Mouse (Mus musculus): Measurements from ENCODE around the gene Nupr1. TPM values are rescaled to one million over a fixed set of nuclear protein-coding genes. Genes with fewer than 3 reads are reported as not detected.

Gene Nupr1
- polyA plus RNA-seq (2017; shearing (Covaris generic)): under 1 TPM in 1 of 2 experiments, not detected in 1; 0.54 TPM

- ATAC-seq: no peak
Observed at GRCm38 (mm10) chr7:126630824-126631518, at the start of gene Nupr1. Gene Nupr1 (minus strand): TSS chr7:126630861.

GRCm38 (mm10) chr7:126679683-126680082 is 49.0 kb upstream of the Nupr1 start:
- ATAC-seq: no peak

GRCm38 (mm10) chr7:126678545-126679341 is 48.1 kb upstream of the Nupr1 start:
- ATAC-seq: no peak

DNA sequence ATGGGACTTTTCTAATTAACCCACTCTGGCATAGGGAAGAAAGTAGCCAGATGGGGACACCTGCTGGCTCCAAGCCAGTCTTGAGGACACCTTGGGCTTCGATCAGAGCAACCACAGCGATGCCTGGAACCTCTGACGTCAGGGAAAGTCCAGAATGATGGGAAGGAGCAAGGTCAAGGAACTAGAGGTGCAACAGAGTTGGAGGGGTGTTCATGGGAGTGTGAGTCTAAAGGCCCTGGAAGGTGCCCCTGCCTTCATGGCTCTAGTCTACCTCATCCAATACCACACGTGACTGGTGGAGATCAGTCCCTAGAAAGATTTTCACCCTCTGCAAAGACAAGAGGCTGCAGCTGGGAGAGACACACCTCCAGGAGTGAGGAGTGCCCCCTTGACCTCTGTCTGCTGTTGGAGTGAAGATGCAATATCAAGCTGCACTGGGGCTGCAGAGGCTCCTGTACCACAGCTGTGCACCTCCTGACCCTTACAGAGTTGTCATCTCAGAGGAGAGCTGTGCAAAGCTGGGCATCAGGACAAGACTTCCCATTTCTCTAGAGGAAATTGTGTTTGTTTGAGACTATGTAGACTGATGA is 46.1 kb upstream of the Nupr1 start:
- no peak for ATAC-seq

GRCm38 (mm10) chr7:126676207-126676606 is 45.5 kb upstream of the Nupr1 start, which contains the start of gene Sult1a1:
Gene Sult1a1 (minus strand): TSS chr7:126676432.
- ATAC-seq: no peak

GRCm38 (mm10) chr7:126675104-126675503 is 44.4 kb upstream of the Nupr1 start:
- ATAC-seq: no peak

DNA sequence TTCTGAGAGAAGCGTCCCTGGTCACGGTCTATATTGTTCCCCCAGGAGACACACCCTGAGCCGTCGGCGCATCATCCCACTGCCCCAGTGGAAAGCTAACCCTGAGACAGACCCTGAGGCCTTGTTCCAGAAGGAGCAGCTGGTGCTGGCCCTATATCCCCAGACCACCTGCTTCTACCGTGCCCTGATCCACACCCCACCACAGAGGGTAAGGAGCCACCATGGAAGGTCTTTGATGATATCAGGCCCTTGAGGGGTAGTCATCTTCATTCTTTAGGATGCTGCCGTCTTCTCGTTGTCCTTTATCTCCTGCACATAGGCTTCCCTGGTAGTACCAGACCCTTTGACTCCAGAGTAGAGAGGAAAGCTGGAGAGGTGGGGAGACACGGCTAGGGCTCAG is 41.5 kb upstream of the Nupr1 start:
- no peak for ATAC-seq

GRCm38 (mm10) chr7:126670152-126670551 is 39.5 kb upstream of the Nupr1 start:
- ATAC-seq: no peak

- no peak for ATAC-seq
Observed at GRCm38 (mm10) chr7:126668452-126668851, 37.8 kb upstream of the Nupr1 start.

DNA sequence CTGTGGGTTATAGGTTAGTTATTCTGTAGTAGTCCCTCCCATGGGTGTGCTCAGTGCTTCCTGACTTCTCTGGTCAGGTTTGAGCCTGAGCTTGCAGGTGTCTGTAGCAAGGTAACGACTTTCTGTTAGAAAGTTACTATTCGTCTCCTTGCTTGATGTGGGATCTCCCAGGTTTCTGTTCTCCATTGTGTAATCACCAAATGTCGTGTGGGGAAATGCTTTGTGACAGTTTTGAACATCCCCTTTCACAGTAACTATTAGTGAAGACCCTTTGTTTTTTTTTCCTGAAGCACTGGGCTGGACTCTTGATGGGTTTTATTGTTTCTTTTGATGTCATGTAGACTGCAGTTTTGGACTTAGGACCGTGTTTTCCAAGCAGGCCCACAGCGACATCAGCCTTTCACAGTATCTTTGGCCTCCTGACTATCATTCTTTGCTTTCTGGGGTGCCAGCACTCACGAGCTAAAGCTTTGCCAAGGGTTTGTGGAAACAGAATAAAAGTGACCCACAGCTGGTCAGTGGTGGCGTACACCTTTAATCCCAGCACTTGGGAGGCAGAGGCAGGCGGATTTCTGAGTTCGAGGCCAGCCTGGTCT is 36.9 kb upstream of the Nupr1 start:
- ATAC-seq: no peak

DNA sequence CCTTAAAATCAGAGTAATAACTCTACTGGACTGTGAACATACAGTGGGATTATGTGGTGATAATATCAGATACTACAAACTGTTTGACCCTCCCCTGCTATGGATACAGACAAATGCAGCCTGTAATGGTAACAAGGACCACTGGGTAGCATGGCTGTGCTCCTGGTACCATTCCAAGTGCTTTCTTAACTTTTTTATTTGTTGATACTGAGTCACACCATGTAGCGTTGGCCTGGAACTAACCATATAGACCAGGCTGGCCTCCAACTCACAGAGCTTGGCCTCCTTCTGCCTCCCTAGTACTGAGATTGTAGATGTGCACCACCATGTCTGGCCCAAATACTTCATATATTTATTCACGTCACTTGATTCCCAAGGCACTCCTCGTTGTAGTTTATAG is 34.6 kb upstream of the Nupr1 start:
- ATAC-seq: no peak

GRCm38 (mm10) chr7:126663646-126664045 is 33.0 kb upstream of the Nupr1 start:
- ATAC-seq: no peak

- ATAC-seq: no peak
Observed at GRCm38 (mm10) chr7:126659771-126660170, 29.1 kb upstream of the Nupr1 start.

GRCm38 (mm10) chr7:126657522-126657921 is 26.9 kb upstream of the Nupr1 start:
- no peak for ATAC-seq

- ATAC-seq: peak; percentile 91
Observed at GRCm38 (mm10) chr7:126655695-126656094, 25.0 kb upstream of the Nupr1 start.

GRCm38 (mm10) chr7:126653991-126654390 is 23.3 kb upstream of the Nupr1 start:
- ATAC-seq: no peak

GRCm38 (mm10) chr7:126650852-126651251 is 20.2 kb upstream of the Nupr1 start:
- no peak for ATAC-seq

DNA sequence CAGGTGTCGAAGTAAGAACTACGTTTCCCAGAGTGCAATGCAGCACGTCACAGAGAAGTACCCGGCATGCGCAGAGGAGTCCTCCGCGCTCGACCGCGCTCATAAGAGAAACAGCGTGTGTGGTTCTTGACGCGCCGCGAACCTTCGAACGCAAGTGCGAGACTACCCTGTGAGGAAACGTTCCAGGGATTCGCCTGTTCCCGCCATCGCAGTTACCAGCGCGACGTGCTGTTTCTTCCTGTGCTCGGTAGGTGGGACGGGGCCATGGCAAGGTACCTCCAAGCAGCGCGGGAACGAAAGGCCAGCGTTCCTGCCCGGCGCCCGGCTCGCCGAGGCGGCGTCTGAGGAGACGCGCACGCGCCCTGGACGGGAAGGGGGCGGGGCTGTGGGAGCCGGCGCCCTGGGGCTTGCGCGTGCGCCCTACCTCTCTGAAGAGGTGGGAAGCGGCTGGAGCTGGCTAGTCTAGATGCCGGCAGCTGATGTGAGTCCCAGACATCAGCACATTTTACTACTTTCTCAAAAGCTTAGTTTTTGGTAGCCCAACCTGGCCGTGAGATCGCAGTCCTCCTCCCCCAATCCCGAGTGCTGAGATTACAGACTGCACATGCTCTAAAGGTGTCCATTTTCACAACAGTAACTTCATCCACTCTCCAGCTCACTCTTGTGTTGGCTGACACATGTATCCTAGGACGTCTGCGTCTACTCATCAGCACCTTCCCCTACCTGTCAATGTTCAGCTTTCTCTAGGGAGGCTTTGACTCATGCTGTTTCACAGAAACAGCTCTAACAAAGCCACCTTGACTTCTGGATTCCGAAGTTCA is 18.8 kb upstream of the Nupr1 start, which contains the start of gene Sgf29:
Gene Sgf29 (plus strand): TSS at position 79 of the 821 bp plus-strand sequence.
- ATAC-seq: peak; percentile 91

DNA sequence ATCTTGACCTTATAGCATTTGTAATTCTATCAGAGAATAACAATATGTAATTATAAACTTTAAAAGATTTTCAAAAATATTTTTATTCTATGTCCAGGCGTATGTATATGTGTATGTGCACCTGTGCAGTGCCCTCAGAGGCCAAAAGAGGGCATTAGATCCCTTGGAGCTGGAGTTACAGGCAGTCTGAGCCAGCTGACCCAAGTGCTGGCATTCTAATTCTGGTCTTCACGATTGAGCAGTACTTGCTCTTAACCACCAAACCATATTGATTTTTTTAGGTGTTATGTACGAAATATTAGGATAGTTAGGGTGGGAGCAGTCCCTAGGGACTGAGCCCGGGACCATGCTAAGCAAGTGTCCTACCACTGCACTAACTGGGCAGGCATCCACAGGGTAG is 17.8 kb upstream of the Nupr1 start:
- no peak for ATAC-seq

DNA sequence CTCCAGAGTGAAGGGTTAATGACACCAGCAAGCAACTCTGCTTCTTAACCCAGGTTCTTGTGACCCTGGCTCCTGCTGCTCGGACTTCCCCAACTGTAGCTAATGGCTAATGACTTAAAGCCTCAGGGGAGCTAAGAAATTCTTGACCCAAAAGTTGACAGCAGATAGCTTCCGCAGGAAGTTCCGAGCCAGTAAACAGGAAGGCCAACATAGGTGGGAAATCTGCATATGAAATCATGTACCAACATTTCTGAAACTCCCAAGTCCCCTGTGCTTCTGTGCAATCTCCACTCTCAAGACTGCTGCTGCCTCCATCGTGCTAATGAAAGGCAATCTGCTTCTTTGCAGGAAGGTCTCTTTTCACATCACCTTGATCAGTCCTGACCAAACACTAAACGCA is 15.0 kb upstream of the Nupr1 start:
- ATAC-seq: no peak

DNA sequence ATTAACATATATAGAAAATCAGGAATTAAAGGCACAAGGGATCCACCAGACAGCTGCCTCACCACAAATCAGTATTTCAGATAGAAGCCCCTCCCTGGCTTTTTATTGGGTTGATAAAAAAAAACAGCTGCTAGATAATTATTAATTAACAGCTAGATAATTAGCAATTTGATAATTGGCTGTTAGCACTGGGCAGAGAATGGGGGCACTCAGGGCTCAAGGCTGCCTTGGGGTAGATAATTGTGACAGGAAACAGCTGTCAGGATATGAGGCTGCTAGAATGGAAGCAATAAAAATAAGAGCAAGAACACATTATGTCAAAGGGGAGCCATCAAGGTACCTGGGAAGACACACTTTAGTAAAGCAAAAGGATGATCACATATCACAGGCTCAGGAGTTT is 14.3 kb upstream of the Nupr1 start:
- no peak for ATAC-seq

GRCm38 (mm10) chr7:126644345-126644744 is 13.7 kb upstream of the Nupr1 start:
- ATAC-seq: no peak
